Mouse (Mus musculus) MEL (cell line): ENCODE results near the gene Ces2g. TPM values are rescaled to one million over a fixed set of nuclear protein-coding genes. Genes with fewer than 3 reads are reported as not detected.

Experiments
- DNase-seq: peaks from one replicate; pipeline ENCODE4 v3.0.0; 2011; ENCODE audit warnings: low read depth, low spot score
- H3K27ac ChIP-seq: 2 replicates; pipeline ENCODE4 v1.5.1; 2012; ENCODE audit warnings: low read depth, mild to moderate bottlenecking, control low read depth, low read length, moderate library complexity; ENCODE audit not compliant: control insufficient read depth
- H3K27me3 ChIP-seq, 2 experiments: fragments of 150-350 bp in 1 of 2; sonication (generic) in 1 of 2; 2 replicates each; pipeline ENCODE4 v1.6.1; 2012; ENCODE audit warnings: low read length in 2 of 2, mild to moderate bottlenecking in 2 of 2, improper control_type of control experiment in 1 of 2, moderate library complexity in 1 of 2; ENCODE audit not compliant: insufficient read depth in 2 of 2, control insufficient read depth in 1 of 2
- H3K36me3 ChIP-seq, 2 experiments: 2 replicates each; pipeline ENCODE4 v1.6.1; 2012 to 2014; ENCODE audit warnings: low read length in 2 of 2, improper control_type of control experiment in 1 of 2, inconsistent platforms in 1 of 2, mild to moderate bottlenecking in 1 of 2; ENCODE audit not compliant: insufficient read depth in 2 of 2, control insufficient read depth in 1 of 2
- H3K4me1 ChIP-seq, 2 experiments: fragments of 150-350 bp in 1 of 2; sonication (generic) in 1 of 2; 2 replicates each; pipeline ENCODE4 v1.6.1; 2012; ENCODE audit warnings: low read length in 2 of 2, improper control_type of control experiment in 1 of 2, mild to moderate bottlenecking in 1 of 2; ENCODE audit not compliant: insufficient read depth in 2 of 2, control insufficient read depth in 1 of 2
- H3K4me3 ChIP-seq, 2 experiments: fragments of 150-350 bp in 1 of 2; sonication (generic) in 1 of 2; 2 replicates each; pipeline ENCODE4 v1.5.1; 2012; ENCODE audit warnings: low read depth in 2 of 2, low read length in 2 of 2, mild to moderate bottlenecking in 2 of 2, moderate library complexity in 2 of 2, control low read depth in 1 of 2, improper control_type of control experiment in 1 of 2; ENCODE audit not compliant: control insufficient read depth in 1 of 2, insufficient read depth in 1 of 2
- H3K79me2 ChIP-seq: 2 replicates; pipeline ENCODE4 v1.6.1; 2012; ENCODE audit warnings: mild to moderate bottlenecking, low read length, moderate library complexity; ENCODE audit not compliant: control insufficient read depth, poor library complexity, insufficient read depth
- H3K9ac ChIP-seq: 2 replicates; pipeline ENCODE4 v1.6.1; 2012; ENCODE audit warnings: low read depth, mild to moderate bottlenecking, control low read depth, low read length, moderate library complexity; ENCODE audit not compliant: control insufficient read depth, poor library complexity, severe bottlenecking
- H3K9me3 ChIP-seq: fragments of 150-350 bp; sonication (generic); replicated peaks from 2 replicates; pipeline ENCODE4 v1.6.1; 2012; ENCODE audit warnings: mild to moderate bottlenecking, low read length, improper control_type of control experiment, moderate library complexity; ENCODE audit not compliant: insufficient read depth
- BHLHE40 ChIP-seq: IDR thresholded peaks from 2 replicates; pipeline ENCODE4 v1.6.1; 2012; ENCODE audit warnings: low read depth, mild to moderate bottlenecking, inconsistent platforms, low read length, improper control_type of control experiment, borderline replicate concordance
- CHD1 ChIP-seq: IDR thresholded peaks from 2 replicates; pipeline ENCODE4 v1.6.1; 2012; ENCODE audit warnings: low read depth, mild to moderate bottlenecking, inconsistent platforms, low read length, improper control_type of control experiment
- CHD2 ChIP-seq: IDR thresholded peaks from 2 replicates; pipeline ENCODE4 v1.6.1; 2011; ENCODE audit warnings: low read length, improper control_type of control experiment
- ELF1 ChIP-seq: IDR thresholded peaks from 2 replicates; pipeline ENCODE4 v1.6.1; 2014; ENCODE audit warnings: low read depth, mild to moderate bottlenecking, inconsistent platforms, low read length, improper control_type of control experiment, moderate library complexity
- EP300 ChIP-seq, 2 experiments: IDR thresholded peaks; 2 replicates each; pipeline ENCODE4 v1.6.1; 2011; ENCODE audit warnings: improper control_type of control experiment in 2 of 2, low read length in 2 of 2, low read depth in 1 of 2, mild to moderate bottlenecking in 1 of 2
- ETS1 ChIP-seq: IDR thresholded peaks from 2 replicates; pipeline ENCODE4 v1.6.1; 2012; ENCODE audit warnings: low read depth, mild to moderate bottlenecking, inconsistent platforms, low read length, improper control_type of control experiment, moderate library complexity
- GATA1 ChIP-seq: IDR thresholded peaks from 2 replicates; pipeline ENCODE4 v1.6.1; 2011; ENCODE audit warnings: low read depth, low read length, improper control_type of control experiment
- MAFK ChIP-seq: IDR thresholded peaks from 2 replicates; pipeline ENCODE4 v1.6.1; 2011; ENCODE audit warnings: low read depth, mild to moderate bottlenecking, low read length, improper control_type of control experiment, borderline replicate concordance
- MAZ ChIP-seq: IDR thresholded peaks from 2 replicates; pipeline ENCODE4 v1.6.1; 2012; ENCODE audit warnings: low read depth, mild to moderate bottlenecking, inconsistent platforms, low read length, improper control_type of control experiment
- MXI1 ChIP-seq: IDR thresholded peaks from 2 replicates; pipeline ENCODE4 v1.6.1; 2011; ENCODE audit warnings: mild to moderate bottlenecking, low read depth, low read length, improper control_type of control experiment
- MYB ChIP-seq: IDR thresholded peaks from 2 replicates; pipeline ENCODE4 v1.6.1; 2011; ENCODE audit warnings: mild to moderate bottlenecking, low read depth, low read length, improper control_type of control experiment
- MYC ChIP-seq: IDR thresholded peaks from 2 replicates; pipeline ENCODE4 v1.6.1; 2011; ENCODE audit warnings: low read depth, mild to moderate bottlenecking, low read length, improper control_type of control experiment, moderate library complexity
- NELFE ChIP-seq: IDR thresholded peaks from 2 replicates; pipeline ENCODE4 v1.6.1; 2011; ENCODE audit warnings: low read depth, low read length, improper control_type of control experiment
- POLR2A ChIP-seq, 2 experiments: IDR thresholded peaks; 2 replicates each; pipeline ENCODE4 v1.6.1; 2011 to 2012; ENCODE audit warnings: low read length in 2 of 2, mild to moderate bottlenecking in 2 of 2, control low read depth in 1 of 2, improper control_type of control experiment in 1 of 2, low read depth in 1 of 2, moderate library complexity in 1 of 2; ENCODE audit not compliant: control insufficient read depth in 1 of 2, insufficient read depth in 1 of 2, poor library complexity in 1 of 2
- POLR2AphosphoS2 ChIP-seq: IDR thresholded peaks from 2 replicates; pipeline ENCODE4 v1.6.1; 2011; ENCODE audit warnings: low read length, improper control_type of control experiment
- POLR2AphosphoS5 ChIP-seq: IDR thresholded peaks from 2 replicates; pipeline ENCODE4 v1.6.1; 2012; ENCODE audit warnings: low read depth, borderline replicate concordance, mild to moderate bottlenecking, inconsistent platforms, low read length, moderate library complexity, mixed read lengths
- RCOR1 ChIP-seq: IDR thresholded peaks from 2 replicates; pipeline ENCODE4 v1.6.1; 2012; ENCODE audit warnings: low read depth, mild to moderate bottlenecking, inconsistent platforms, low read length, improper control_type of control experiment
- TBP ChIP-seq: IDR thresholded peaks from 2 replicates; pipeline ENCODE4 v1.8.0; 2011; ENCODE audit warnings: low read depth, low read length, improper control_type of control experiment
- TCF12 ChIP-seq: IDR thresholded peaks from 2 replicates; pipeline ENCODE4 v1.6.1; 2014; ENCODE audit warnings: low read depth, mild to moderate bottlenecking, inconsistent platforms, low read length, improper control_type of control experiment, moderate library complexity
- UBTF ChIP-seq: IDR thresholded peaks from 2 replicates; pipeline ENCODE4 v1.6.1; 2012; ENCODE audit warnings: low read depth, mild to moderate bottlenecking, inconsistent platforms, low read length, improper control_type of control experiment, moderate library complexity, borderline replicate concordance; ENCODE audit not compliant: insufficient read depth
- USF1 ChIP-seq: IDR thresholded peaks from 2 replicates; pipeline ENCODE4 v1.6.1; 2014; ENCODE audit warnings: low read depth, mild to moderate bottlenecking, inconsistent platforms, low read length, improper control_type of control experiment, moderate library complexity
- ZKSCAN1 ChIP-seq: IDR thresholded peaks from 2 replicates; pipeline ENCODE4 v1.6.1; 2012; ENCODE audit warnings: low read depth, mild to moderate bottlenecking, inconsistent platforms, low read length, improper control_type of control experiment, moderate library complexity
- ZMIZ1 ChIP-seq: IDR thresholded peaks from 2 replicates; pipeline ENCODE4 v1.6.1; 2012; ENCODE audit warnings: low read depth, mild to moderate bottlenecking, inconsistent platforms, low read length, improper control_type of control experiment, moderate library complexity
- ZNF384 ChIP-seq: IDR thresholded peaks from 2 replicates; pipeline ENCODE4 v1.6.1; 2012; ENCODE audit warnings: low read depth, mild to moderate bottlenecking, inconsistent platforms, low read length, improper control_type of control experiment
- polyA plus RNA-seq, 2 experiments: library from polyadenylated mRNA; stranded (reverse) in 1 of 2; unstranded in 1 of 2; fragments of >175 nt in 1 of 2; fragments of >200 nt in 1 of 2; gene quantifications; 2 replicates each; pipeline versions ENCODE4 v1.2.1 to v1.2.4; 2012; ENCODE audit warnings: low replicate concordance in 2 of 2, low read depth in 1 of 2; ENCODE audit not compliant: insufficient read length in 2 of 2, insufficient read depth in 1 of 2, missing spikeins in 1 of 2
- total RNA-seq: library from RNA; depleted of rRNA; stranded (reverse); fragments of 300-350 nt; gene quantifications from 2 replicates; pipeline ENCODE4 v1.2.3, GENCODE M21; 2012

The Ces2g gene
- total and polyA plus RNA-seq, 3 experiments, result 105 to 195 TPM; not detected in 1

GRCm38 (mm10) chr8:104947056-104947455 is 14.5 kb upstream of the Ces2g start, which contains the start of gene Ces2f:
Ces2f (plus strand) TSS chr8:104947356.
- Histone ChIP-seq H3K4me1 (no peaks in the 10 kb centered on the region), H3K9ac (no peak within 1 kb of the TSS), H3K79me2 (no peaks in the 10 kb centered on the region), H3K9me3 (no peaks in the 10 kb centered on the region)
- no peak for TF ChIP-seq MYB
- TF ChIP-seq MAFK, result no peak
- TF ChIP-seq MYC, result no peak
- TF ChIP-seq POLR2AphosphoS2, result no peak
- TF ChIP-seq ZKSCAN1, result no peak
- no peak for TF ChIP-seq UBTF
- no peak for TF ChIP-seq ETS1
- TF ChIP-seq TBP, result no peak
- no peak for TF ChIP-seq USF1
- no peak for TF ChIP-seq RCOR1
- TF ChIP-seq POLR2A (IDR thresholded peaks at IDR 0.05; ENCODE audit: control insufficient read depth in 1 of 2, insufficient read depth in 1 of 2, low read depth in 1 of 2, low read length in 2 of 2, poor library complexity in 1 of 2), result no peak
- no peak for TF ChIP-seq EP300 (IDR thresholded peaks at IDR 0.05; ENCODE audit: low read depth in 1 of 2, low read length in 2 of 2)
- TF ChIP-seq TCF12, result no peak
- no peak for TF ChIP-seq CHD1
- TF ChIP-seq MAZ, result no peak
- no peak for TF ChIP-seq GATA1
- TF ChIP-seq POLR2AphosphoS5, result no peak
- no peak for TF ChIP-seq BHLHE40
- no peak for TF ChIP-seq ZMIZ1
- TF ChIP-seq NELFE, result no peak
- TF ChIP-seq, all 39 proteins: peak for 0
- Histone ChIP-seq H3K27me3 (peaks cover 0 to 5% of the 10 kb centered on the region in 2 experiments; a peak in 3 of 4 replicates), H3K4me3 (no peak within 1 kb of the TSS), H3K27ac (no peak within 1 kb of the TSS), H3K36me3 (no peaks in the 10 kb centered on the region)
- DNase-seq, result no peak

GRCm38 (mm10) chr8:104949031-104949430 is 12.5 kb upstream of the Ces2g start:
- H3K9me3 ChIP-seq, result no peaks in the 10 kb centered on the region
- H3K36me3 ChIP-seq, result no peaks in the 10 kb centered on the region
- DNase-seq, result no peak
- H3K9ac ChIP-seq, result no peak overlapping the region
- H3K27me3 ChIP-seq, result peaks cover 0 to 5% of the 10 kb centered on the region in 2 experiments; a peak in 3 of 4 replicates
- no peak for TF ChIP-seq USF1
- TF ChIP-seq POLR2AphosphoS2, result no peak
- TF ChIP-seq ZMIZ1, result no peak
- no peak for TF ChIP-seq ZNF384
- no peak for TF ChIP-seq TCF12
- no peak for TF ChIP-seq MYC
- TF ChIP-seq BHLHE40, result no peak
- TF ChIP-seq MXI1, result no peak
- no peak for TF ChIP-seq CHD2
- TF ChIP-seq ELF1, result no peak
- no peak for TF ChIP-seq TBP
- TF ChIP-seq, all 39 proteins: peak for 0
- Histone ChIP-seq H3K4me3 (no peak overlapping the region), H3K79me2 (no peaks in the 10 kb centered on the region), H3K4me1 (peaks cover 1 to 3% of the 10 kb centered on the region in 2 experiments; a peak in 2 of 4 replicates), H3K27ac (no peak overlapping the region)
